Mouse (Mus musculus) stomach, postnatal 0 days (tissue): ENCODE data around the gene Moxd1. TPM values are rescaled to one million over a fixed set of nuclear protein-coding genes. Genes with fewer than 3 reads are reported as not detected.

ENCODE experiments used
- ATAC-seq: fragments of 200-750 bp; cut with Nextera tagmentation; 2 replicates; pipeline ENCODE4 v1.8.0; 2017; ENCODE audit not compliant: low FRiP score, low TSS enrichment
- DNase-seq: peaks from one replicate; pipeline ENCODE4 v3.0.0-alpha.2; 2016; ENCODE audit warnings: low spot score
- H3K27ac ChIP-seq: fragments of 300-500 bp; sonication (generic); replicated peaks from 2 replicates; pipeline ENCODE4 v1.5.1; 2014; ENCODE audit warnings: mild to moderate bottlenecking, control low read depth
- H3K27me3 ChIP-seq: fragments of 300-500 bp; sonication (generic); 2 replicates; pipeline ENCODE4 v1.6.1; 2014; ENCODE audit warnings: low read length; ENCODE audit not compliant: control insufficient read depth, insufficient read depth
- H3K36me3 ChIP-seq: fragments of 300-500 bp; sonication (generic); 2 replicates; pipeline ENCODE4 v1.6.1; 2014; ENCODE audit warnings: low read length, mixed read lengths; ENCODE audit not compliant: control insufficient read depth, insufficient read depth
- H3K4me1 ChIP-seq: fragments of 300-500 bp; sonication (generic); replicated peaks from 2 replicates; pipeline ENCODE4 v1.6.1; 2014; ENCODE audit warnings: antibody characterized with exemption; ENCODE audit not compliant: control insufficient read depth, insufficient read depth
- H3K4me2 ChIP-seq: fragments of 300-500 bp; sonication (generic); replicated peaks from 2 replicates; pipeline ENCODE4 v1.6.1; 2014; ENCODE audit warnings: low read depth, mild to moderate bottlenecking, control low read depth, moderate library complexity
- H3K4me3 ChIP-seq: fragments of 300-500 bp; sonication (generic); 2 replicates; pipeline ENCODE4 v1.5.1; 2014; ENCODE audit warnings: low read depth, low read length, control low read depth
- H3K9ac ChIP-seq: fragments of 300-500 bp; sonication (generic); 2 replicates; pipeline ENCODE4 v1.6.1; 2014; ENCODE audit warnings: mild to moderate bottlenecking, low read length, control low read depth, mixed read lengths
- H3K9me3 ChIP-seq: fragments of 300-500 bp; sonication (generic); 2 replicates; pipeline ENCODE4 v1.6.1; 2016; ENCODE audit warnings: low read length; ENCODE audit not compliant: control insufficient read depth
- CTCF ChIP-seq: IDR thresholded peaks from 2 replicates; pipeline ENCODE4 v1.5.1; 2016; ENCODE audit warnings: antibody characterized with exemption, low read depth, mild to moderate bottlenecking, moderate library complexity
- EP300 ChIP-seq: optimal IDR thresholded peaks from 2 replicates; pipeline ENCODE3; 2016; ENCODE audit warnings: antibody characterized with exemption
- WGBS: fragments of 180-500 bp; shearing (Covaris S2); extraction: QIAGEN DNeasy Blood & Tissue Kit; methylation state at CpG from one replicate; pipeline ENCODE4 v1.1.7; 2014; 5-methylcytosine and 5-hydroxymethylcytosine counted together
- polyA plus RNA-seq: library from polyadenylated mRNA; unstranded; fragments of >200 nt; fragmentation: Nextera tagmentation; extraction: Ambion mirVana; gene quantifications from 2 replicates; pipeline ENCODE4 v1.2.1, GENCODE M21; 2015

Moxd1 gene
- polyA plus RNA-seq, 1 experiment from 2014 or later: 3.5 TPM

DNA sequence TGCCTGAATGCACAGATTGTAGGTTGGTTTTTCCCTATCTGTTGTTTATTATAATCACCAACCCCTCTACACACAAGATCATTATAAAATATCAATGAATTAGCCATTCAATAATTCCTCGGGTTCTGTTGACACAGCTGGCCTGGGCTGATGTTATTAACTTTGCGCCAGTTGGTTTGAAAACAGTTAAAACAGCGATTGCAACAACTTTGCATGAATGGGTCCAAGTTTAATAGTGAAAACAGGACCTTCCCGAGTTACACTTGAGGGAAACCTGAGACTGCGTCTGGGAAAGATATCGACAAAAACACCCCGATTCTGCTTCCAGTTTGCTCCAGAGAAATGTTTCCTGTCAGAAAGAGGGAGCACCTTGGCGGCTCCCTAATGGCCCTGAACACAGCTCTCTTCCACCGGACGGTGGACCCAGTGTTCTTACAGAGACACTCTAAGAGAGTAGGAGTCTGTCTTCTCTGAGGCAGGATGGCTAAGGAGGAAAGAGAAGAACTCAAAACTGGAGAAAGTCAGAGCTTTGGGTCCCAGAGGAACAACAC is 116.4 kb downstream of the Moxd1 start:
- no peak overlapping the region for H3K4me2 ChIP-seq
- 73% methylated on average over 10 of the region's 10 CpGs for WGBS
- no peak overlapping the region for H3K9ac ChIP-seq
- no peaks in the 10 kb centered on the region for H3K9me3 ChIP-seq
- no peak for TF ChIP-seq CTCF
- no peak for TF ChIP-seq EP300
- H3K27me3 ChIP-seq: no peaks in the 10 kb centered on the region
- no peaks in the 10 kb centered on the region for H3K4me1 ChIP-seq
- ATAC-seq (no peak), DNase-seq (no peak)
- H3K36me3 ChIP-seq: no peaks in the 10 kb centered on the region
- no peak overlapping the region for H3K27ac ChIP-seq
- H3K4me3 ChIP-seq: no peak overlapping the region

DNA sequence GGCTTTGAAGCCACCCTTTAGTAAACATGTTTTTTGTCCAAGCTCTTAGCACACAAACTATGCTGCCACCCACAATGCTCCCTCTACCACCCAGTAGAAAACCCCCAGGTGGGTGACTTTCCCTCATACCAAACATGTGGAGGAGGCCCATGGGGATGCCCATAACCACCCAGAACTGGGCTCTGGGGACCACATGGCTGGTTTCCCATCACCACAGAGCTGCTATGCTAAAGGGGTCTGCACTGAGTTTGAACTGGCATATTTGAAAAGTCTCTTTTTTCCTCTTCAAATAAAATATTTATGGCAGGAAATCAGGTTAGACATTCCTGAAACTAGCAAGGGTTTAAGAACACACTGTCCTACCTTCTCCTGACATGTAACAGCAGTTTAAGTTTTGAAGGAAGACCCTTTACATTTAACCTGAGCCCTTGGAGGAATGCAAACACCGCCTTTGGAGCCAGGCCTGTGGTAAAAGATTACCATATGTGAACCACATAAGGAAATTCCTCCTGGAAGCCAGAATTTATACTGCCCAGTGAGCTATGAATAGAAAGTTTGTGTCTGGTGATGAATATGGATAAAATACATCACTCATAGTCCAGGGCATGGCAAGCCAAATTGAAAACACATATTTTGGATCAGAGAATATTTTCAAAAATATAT is 117.4 kb downstream of the Moxd1 start:
- TF ChIP-seq EP300 (no peak), CTCF (no peak)
- ATAC-seq: no peak
- no peaks in the 10 kb centered on the region for H3K27me3 ChIP-seq
- DNase-seq: no peak
- H3K9me3 ChIP-seq: no peaks in the 10 kb centered on the region
- H3K36me3 ChIP-seq: no peaks in the 10 kb centered on the region
- H3K4me3 ChIP-seq: no peak overlapping the region
- H3K9ac ChIP-seq: no peak overlapping the region
- no peak overlapping the region for H3K27ac ChIP-seq
- no peak overlapping the region for H3K4me2 ChIP-seq
- WGBS: 55% methylated on average over 1 of the region's 1 CpGs
- no peaks in the 10 kb centered on the region for H3K4me1 ChIP-seq

DNA sequence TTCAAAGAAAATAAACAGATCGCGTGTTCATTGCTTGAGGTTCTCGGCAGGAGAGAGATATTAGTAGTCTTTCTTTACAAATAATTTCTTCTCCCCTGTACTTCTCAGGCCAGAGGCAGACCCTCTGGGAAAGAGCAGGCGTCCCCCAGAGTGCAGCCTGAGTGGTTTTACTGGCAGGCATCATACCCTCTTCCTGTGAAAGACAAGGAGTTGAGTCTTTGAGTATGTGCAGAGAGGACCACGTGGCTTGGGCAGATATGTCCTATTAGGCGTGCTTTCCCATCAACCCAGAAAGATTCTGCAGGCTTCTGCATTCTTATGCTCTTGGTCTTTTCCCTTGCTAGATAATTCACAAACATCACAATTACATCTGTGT is 117.9 kb downstream of the Moxd1 start:
- no peak overlapping the region for H3K4me3 ChIP-seq
- DNase-seq (no peak), ATAC-seq (no peak)
- no peaks in the 10 kb centered on the region for H3K9me3 ChIP-seq
- TF ChIP-seq EP300 (no peak), CTCF (no peak)
- no peak overlapping the region for H3K4me2 ChIP-seq
- H3K36me3 ChIP-seq: no peaks in the 10 kb centered on the region
- WGBS: 76% methylated on average over 6 of the region's 6 CpGs
- no peak overlapping the region for H3K27ac ChIP-seq
- no peak overlapping the region for H3K9ac ChIP-seq
- no peaks in the 10 kb centered on the region for H3K27me3 ChIP-seq
- H3K4me1 ChIP-seq: no peaks in the 10 kb centered on the region

DNA sequence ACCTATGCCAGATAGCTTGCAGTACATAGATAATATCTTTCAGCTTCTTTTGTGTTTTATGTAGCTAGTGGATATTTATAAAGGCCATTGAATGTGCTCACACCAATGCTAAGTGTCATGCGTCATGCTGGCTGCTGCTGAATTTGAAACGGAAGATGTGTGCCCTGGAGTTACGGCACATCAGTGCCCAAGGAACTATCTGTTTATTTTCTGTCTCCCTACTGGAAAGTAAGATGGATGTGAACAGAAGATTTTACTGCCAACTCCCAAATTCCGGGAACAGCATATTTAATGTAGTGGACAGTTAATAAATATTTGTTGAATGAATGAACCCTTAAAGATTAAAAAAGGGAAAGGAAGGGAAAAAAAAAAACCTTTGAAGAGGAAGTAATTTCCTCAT is 119.8 kb downstream of the Moxd1 start:
- no peak for ATAC-seq
- H3K4me3 ChIP-seq: no peak overlapping the region
- H3K9me3 ChIP-seq: no peaks in the 10 kb centered on the region
- H3K27me3 ChIP-seq: no peaks in the 10 kb centered on the region
- H3K9ac ChIP-seq: no peak overlapping the region
- 18% methylated on average over 4 of the region's 4 CpGs for WGBS
- no peak overlapping the region for H3K27ac ChIP-seq
- no peaks in the 10 kb centered on the region for H3K4me1 ChIP-seq
- DNase-seq: no peak
- TF ChIP-seq CTCF (no peak), EP300 (no peak)
- no peak overlapping the region for H3K4me2 ChIP-seq
- H3K36me3 ChIP-seq: no peaks in the 10 kb centered on the region

Other genes starting within 250 kb of the Moxd1 start
- gene Taar6, start 237.9 kb upstream of the Moxd1 start, polyA plus RNA-seq: not detected in 2 replicates
- gene Taar7a, start 230.0 kb upstream of the Moxd1 start, polyA plus RNA-seq: not detected in 2 replicates
- not detected in 2 replicates for gene Taar7b, start 223.6 kb upstream of the Moxd1 start, polyA plus RNA-seq
- not detected in 2 replicates for gene Taar7d, start 196.3 kb upstream of the Moxd1 start, polyA plus RNA-seq
- gene Taar7e, start 185.9 kb upstream of the Moxd1 start, polyA plus RNA-seq: not detected in 2 replicates
- gene Taar7f, start 174.0 kb upstream of the Moxd1 start, polyA plus RNA-seq: not detected in 2 replicates
- gene Taar8a, start 147.0 kb upstream of the Moxd1 start, polyA plus RNA-seq: not detected in 2 replicates
- not detected in 2 replicates for gene Taar8b, start 131.2 kb upstream of the Moxd1 start, polyA plus RNA-seq
- gene Taar8c, start 121.6 kb upstream of the Moxd1 start, polyA plus RNA-seq: not detected in 2 replicates
- gene Taar9, start 114.0 kb upstream of the Moxd1 start, polyA plus RNA-seq: not detected in 2 replicates
- 73.3 and 82.1 TPM in 2 replicates for gene Stx7, start 74.2 kb upstream of the Moxd1 start, polyA plus RNA-seq